Mouse (Mus musculus) cerebellum, postnatal 25 days (tissue): ENCODE results near the gene Usp10.
A peak's percentile ranks its signal among the peaks of the same experiment; 100 is the strongest.

Experiments used
- DNase-seq, 2 experiments: peaks; one replicate each; pipeline ENCODE4 v3.0.0; 2021; ENCODE audit warnings: mixed read lengths in 2 of 2

Usp10 gene

DNA sequence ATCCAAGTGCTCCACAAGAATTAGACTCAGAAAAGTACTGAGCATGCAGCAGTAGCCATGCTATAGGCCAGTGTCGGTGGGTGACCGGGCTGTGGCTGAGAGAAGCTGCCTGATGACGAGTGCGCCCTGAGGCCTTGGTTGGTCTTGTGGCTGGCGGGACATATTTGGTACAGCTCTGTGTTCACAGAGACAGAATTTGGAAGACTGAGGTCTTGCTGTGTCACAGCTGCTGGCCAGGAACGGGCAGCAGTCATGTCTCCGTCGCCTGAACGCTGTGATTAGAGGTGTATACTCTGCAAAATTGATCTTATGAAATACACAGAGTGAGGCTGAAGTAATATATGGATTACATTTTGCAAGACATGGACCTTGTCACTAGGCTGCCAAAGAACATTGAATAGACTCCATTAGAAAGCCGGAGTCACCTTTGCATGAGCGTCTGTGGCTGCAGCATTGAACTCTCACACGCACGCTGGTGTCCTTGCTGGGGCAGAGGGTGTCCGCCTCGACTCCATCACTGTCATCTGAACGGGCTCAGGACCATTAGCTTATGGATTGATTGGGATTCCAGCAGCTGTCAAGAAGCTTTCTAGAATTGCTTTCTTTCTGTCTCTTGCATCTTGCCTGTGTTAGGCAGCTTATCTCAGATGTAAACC is 6.2 kb downstream of the Usp10 start:
- DNase-seq = no peak

- DNase-seq = no peak
These were observed 7.3 kb downstream of the Usp10 start for GRCm38 (mm10) chr8:119917415-119917814.

- no peak for DNase-seq
These were observed 8.0 kb downstream of the Usp10 start for GRCm38 (mm10) chr8:119918155-119918567.

GRCm38 (mm10) chr8:119923259-119923658 is 13.1 kb downstream of the Usp10 start:
- peak; percentile 43 to 56 for DNase-seq

- DNase-seq = no peak
These were observed 15.3 kb downstream of the Usp10 start for GRCm38 (mm10) chr8:119925428-119925827.

DNA sequence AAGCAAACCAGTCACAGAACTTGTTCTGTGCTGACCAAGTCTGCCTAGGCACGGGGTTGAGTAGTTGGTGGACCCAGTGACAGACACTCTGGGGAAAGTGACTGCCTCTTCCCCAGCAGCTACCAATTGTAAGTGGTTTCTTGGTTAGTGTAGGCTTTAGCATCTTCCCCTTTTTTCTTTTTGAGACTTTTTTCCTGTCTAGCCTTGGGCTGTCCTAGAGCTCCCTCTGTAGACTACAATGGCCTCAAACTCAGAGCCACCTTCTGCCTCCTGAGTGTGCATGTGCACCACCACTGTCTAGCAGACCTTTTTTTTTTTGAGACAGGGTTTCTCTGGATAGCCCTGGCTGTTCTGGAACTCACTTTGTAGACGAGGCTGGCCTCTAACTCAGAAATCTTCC is 16.3 kb downstream of the Usp10 start:
- DNase-seq = no peak

GRCm38 (mm10) chr8:119927422-119928092 is 17.4 kb downstream of the Usp10 start:
- peak; percentile 53 to 71 for DNase-seq

DNA sequence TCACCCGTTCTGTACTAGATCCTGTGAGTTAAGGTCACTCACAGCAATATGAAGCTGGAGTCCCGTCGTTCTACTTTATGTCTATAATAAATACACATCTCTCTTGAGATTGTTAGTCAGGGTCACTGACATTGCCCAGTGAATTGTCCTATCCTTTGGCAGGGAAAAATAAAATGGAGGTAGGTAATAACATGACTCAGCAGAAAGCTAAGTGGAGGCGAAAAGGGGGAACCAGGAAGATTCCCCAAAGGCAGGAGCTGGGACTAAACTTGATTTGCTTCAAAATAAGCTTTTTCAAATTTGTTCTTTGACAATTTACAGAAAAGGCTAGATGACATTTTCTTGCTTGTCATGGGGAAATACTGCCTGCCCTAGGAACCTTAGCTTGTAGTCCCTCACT is 21.2 kb downstream of the Usp10 start:
- DNase-seq = no peak

DNA sequence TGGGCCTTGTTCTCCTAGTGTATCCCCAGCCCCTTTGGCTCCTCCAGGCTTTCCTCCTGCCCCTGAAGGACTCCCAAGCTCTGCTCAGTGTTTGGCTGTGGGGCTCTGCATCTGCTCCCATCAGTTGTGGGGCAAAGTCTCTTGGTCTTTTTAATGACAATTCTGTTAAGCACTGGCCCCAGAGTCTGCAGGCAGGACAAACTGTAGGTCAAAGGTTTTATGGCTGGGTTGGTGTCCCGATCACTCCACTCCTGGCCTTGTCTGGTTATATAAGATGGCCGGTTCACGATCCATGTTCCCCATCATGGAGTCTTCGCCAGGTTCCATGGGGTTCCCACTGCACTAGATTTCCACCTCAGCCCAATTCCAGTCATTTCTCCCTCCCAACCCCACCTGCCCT is 23.5 kb downstream of the Usp10 start:
- DNase-seq = no peak

DNA sequence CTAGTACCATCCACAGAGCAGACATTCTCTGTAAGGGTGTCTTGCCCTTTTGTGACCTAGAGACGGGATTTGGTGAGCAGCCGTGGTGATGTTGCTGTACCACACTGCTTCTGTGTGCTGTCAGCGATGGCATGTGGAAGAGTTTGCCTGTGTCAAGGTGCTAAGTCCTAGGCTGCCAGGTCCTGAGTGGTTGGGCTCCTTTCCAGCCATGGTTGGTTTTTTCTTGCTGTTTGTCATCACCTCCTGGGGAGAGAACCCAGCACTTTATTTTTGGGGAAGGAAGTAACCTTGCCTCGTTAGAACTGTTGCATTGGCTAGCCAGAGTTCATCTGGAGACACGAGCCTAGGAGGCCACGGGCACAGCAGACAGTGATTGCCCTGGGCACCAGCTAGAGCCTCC is 25.4 kb downstream of the Usp10 start:
- peak in 1 of 2 experiments; percentile 42 for DNase-seq

DNA sequence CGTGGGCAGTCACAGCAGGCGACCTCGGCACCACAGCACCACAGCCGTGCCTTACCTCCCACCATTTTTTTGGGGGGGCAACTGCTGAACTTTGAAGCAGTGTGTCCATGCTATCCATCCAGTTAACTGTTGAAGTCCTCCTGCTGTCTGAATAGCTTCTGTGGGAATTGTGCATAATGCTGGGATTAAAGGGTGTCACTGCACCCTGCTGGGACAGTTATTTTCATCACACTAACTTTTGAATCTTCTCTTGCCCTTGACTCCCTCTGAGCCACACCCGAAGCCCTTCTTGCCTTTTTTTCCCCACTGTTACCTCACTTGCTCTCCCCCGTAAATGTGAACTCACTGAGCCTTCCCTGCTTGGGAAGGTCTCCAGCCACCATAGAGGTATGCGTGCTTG is 28.3 kb downstream of the Usp10 start:
- DNase-seq = no peak

DNA sequence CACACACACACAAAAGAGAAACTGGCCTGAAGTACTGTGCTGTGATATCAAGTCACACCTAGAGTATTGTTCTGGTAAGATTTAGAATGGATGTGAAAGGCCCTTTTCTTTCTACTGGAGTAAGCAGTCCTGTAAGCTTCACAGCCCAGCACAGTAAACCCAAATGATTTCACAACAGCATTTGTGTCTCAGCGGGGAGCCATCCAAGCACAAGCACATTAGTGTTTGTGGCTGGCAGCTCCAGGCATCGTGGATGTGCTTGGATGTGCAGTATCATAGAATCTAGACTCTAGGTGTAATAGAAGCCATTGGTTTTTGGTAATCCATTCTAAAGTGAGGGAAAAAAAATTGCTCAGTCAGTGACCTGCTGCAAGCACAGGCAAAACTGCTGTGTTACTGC is 29.2 kb downstream of the Usp10 start:
- DNase-seq = peak in 1 of 2 experiments; percentile 35

GRCm38 (mm10) chr8:119941471-119941870 is 31.3 kb downstream of the Usp10 start:
- DNase-seq = peak; percentile 76 to 80

- peak; percentile 51 to 59 for DNase-seq
These were observed 33.5 kb downstream of the Usp10 start for GRCm38 (mm10) chr8:119943616-119944015.

DNA sequence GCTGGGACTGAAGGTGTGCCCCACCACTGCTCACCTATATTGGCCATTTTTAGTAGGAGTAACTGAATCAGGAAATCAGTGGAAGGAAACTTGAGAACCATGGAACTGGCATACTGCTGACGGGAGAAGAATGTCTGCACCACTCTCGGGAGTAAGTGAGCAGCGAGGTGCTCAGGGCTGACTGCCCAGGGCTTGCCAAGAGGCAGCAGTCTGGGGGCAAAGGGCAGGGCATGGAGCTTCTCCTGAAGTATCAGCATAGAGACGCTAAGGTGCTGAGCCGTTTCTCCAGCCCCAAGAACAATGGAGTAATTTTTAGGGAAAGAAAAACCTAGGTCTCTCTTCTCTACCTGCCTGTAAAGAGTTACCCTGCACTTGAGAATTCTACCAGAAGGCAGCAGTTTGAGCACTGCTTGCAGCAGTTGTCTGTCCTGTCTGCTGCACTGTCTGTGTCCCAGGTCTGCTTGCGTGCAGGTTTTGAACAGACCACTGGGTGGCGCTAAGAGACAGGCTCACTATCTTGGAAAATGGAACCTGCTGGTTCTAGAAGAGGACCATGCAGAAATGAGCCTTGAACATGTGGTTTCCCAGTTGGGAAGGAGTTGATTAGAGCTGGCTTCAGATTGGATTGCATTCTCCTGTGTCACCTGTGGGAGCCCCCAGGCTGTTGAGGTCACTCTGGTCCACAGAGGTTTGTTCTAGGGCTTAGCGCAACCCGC is 34.1 kb downstream of the Usp10 start:
- peak; percentile 89 to 90 for DNase-seq

- no peak for DNase-seq
These were observed 36.2 kb downstream of the Usp10 start for GRCm38 (mm10) chr8:119946326-119946865.

- DNase-seq = no peak
These were observed 37.5 kb downstream of the Usp10 start for GRCm38 (mm10) chr8:119947653-119948052.

GRCm38 (mm10) chr8:119948340-119948739 is 38.2 kb downstream of the Usp10 start:
- no peak for DNase-seq

GRCm38 (mm10) chr8:119952282-119952681 is 42.1 kb downstream of the Usp10 start:
- no peak for DNase-seq

GRCm38 (mm10) chr8:119952747-119953146 is 42.6 kb downstream of the Usp10 start:
- no peak for DNase-seq

GRCm38 (mm10) chr8:119955333-119955732 is 45.2 kb downstream of the Usp10 start:
- DNase-seq = no peak

- no peak for DNase-seq
These were observed 47.9 kb downstream of the Usp10 start for GRCm38 (mm10) chr8:119958076-119958475.

DNA sequence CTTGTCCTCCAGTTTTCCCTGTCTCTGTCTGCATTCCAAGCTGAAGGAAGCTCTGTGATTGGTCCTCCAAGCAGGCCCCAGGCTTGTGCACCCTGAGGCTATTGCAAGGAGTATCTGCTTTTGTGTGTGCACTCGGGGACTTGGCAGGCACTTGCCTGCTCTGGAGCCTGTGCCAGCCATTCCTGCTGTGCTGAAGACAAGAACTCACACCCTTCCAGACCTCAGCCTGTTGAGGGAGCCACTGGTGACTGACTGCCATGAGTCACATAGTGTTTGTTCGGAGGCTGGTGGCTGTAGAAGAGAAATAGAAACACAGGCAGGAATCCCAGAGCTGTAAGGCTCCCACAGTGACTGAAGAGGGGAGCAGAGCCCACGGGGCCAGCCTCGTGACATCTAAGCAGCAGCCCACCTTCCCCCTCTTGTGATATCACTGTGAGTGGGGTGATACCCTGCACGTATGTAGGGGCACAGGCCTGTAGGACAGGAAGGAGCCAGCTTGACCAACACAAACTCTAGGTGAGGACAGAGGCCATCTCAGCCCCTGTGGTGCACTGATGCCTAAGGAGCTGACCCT is 50.5 kb downstream of the Usp10 start:
- DNase-seq = peak; percentile 81 to 87
